Mouse (Mus musculus) myocyte (in vitro differentiated cells): ENCODE measurements around the gene Vangl1. TPM values are rescaled to one million over a fixed set of nuclear protein-coding genes. Genes with fewer than 3 reads are reported as not detected.
"Not testable (repeated sequence)": the region's sequence is repeated elsewhere in the genome, so short reads cannot be mapped to it uniquely, and the experiment has no call there.

ENCODE experiments used
- H3K27me3 ChIP-seq: one replicate; pipeline ENCODE4 v1.6.1; 2011; ENCODE audit not compliant: control insufficient read depth, insufficient read depth, insufficient read length
- H3K36me3 ChIP-seq: one replicate; pipeline ENCODE4 v1.6.1; 2011; ENCODE audit not compliant: control insufficient read depth, insufficient read depth
- H3K4me2 ChIP-seq: one replicate; pipeline ENCODE4 v1.6.1; 2011; ENCODE audit warnings: low read depth, control low read depth
- H3K4me3 ChIP-seq: one replicate; pipeline ENCODE4 v1.5.1; 2011; ENCODE audit warnings: mild to moderate bottlenecking, control low read depth, moderate library complexity
- H3K79me2 ChIP-seq: one replicate; pipeline ENCODE4 v1.6.1; 2011; ENCODE audit not compliant: control insufficient read depth, insufficient read depth
- H3ac ChIP-seq: one replicate; pipeline ENCODE4 v1.6.1; 2011; ENCODE audit not compliant: control insufficient read depth, insufficient read length
- CEBPB ChIP-seq: IDR thresholded peaks from 2 replicates; pipeline ENCODE4 v1.6.1; 2011; ENCODE audit warnings: mild to moderate bottlenecking, moderate library complexity; ENCODE audit not compliant: poor library complexity, insufficient read depth, severe bottlenecking
- E2F4 ChIP-seq: IDR thresholded peaks from one replicate; pipeline ENCODE4 v1.6.1; 2011; ENCODE audit warnings: mild to moderate bottlenecking, control low read depth, moderate library complexity; ENCODE audit not compliant: insufficient read depth
- MAX ChIP-seq: IDR thresholded peaks from one replicate; pipeline ENCODE4 v1.6.1; 2011; ENCODE audit warnings: low read depth, mild to moderate bottlenecking, control low read depth
- MYOD1 ChIP-seq, 3 experiments: IDR thresholded peaks; one replicate each; pipeline ENCODE4 v1.6.1; 2011; ENCODE audit warnings: control low read depth in 2 of 3, low read depth in 2 of 3, mild to moderate bottlenecking in 2 of 3, moderate library complexity in 1 of 3; ENCODE audit not compliant: insufficient read length in 2 of 3, control insufficient read depth in 1 of 3
- MYOG ChIP-seq, 3 experiments: IDR thresholded peaks; one replicate each; pipeline ENCODE4 v1.6.1; 2011; ENCODE audit warnings: control low read depth in 2 of 3, low read depth in 2 of 3, mild to moderate bottlenecking in 2 of 3; ENCODE audit not compliant: insufficient read length in 2 of 3, control insufficient read depth in 1 of 3, insufficient read depth in 1 of 3
- POLR2A ChIP-seq: IDR thresholded peaks from one replicate; pipeline ENCODE4 v1.6.1; 2011; ENCODE audit warnings: low read depth, mild to moderate bottlenecking, control low read depth, moderate library complexity; ENCODE audit not compliant: insufficient read length
- POLR2AphosphoS2 ChIP-seq: IDR thresholded peaks from one replicate; pipeline ENCODE4 v1.6.1; 2011; ENCODE audit warnings: low read depth, control low read depth; ENCODE audit not compliant: insufficient read length
- REST ChIP-seq: IDR thresholded peaks from one replicate; pipeline ENCODE4 v1.6.1; 2011; ENCODE audit warnings: mild to moderate bottlenecking, control low read depth, moderate library complexity; ENCODE audit not compliant: insufficient read depth, insufficient read length
- SRF ChIP-seq: IDR thresholded peaks from one replicate; pipeline ENCODE4 v1.6.1; 2011; ENCODE audit warnings: low read depth; ENCODE audit not compliant: control insufficient read depth, insufficient read length
- TCF12 ChIP-seq: IDR thresholded peaks from one replicate; pipeline ENCODE4 v1.6.1; 2011; ENCODE audit warnings: mild to moderate bottlenecking, control low read depth; ENCODE audit not compliant: poor library complexity, insufficient read depth, severe bottlenecking
- TCF3 ChIP-seq: IDR thresholded peaks from one replicate; pipeline ENCODE4 v1.6.1; 2011; ENCODE audit warnings: low read depth, control low read depth; ENCODE audit not compliant: insufficient read length
- USF1 ChIP-seq: IDR thresholded peaks from one replicate; pipeline ENCODE4 v1.6.1; 2011; ENCODE audit warnings: low read depth, mild to moderate bottlenecking, control low read depth, moderate library complexity
- polyA plus RNA-seq: library from polyadenylated mRNA; unstranded; fragments of >200 nt; fragmentation: generic; extraction: Trizol; gene quantifications from one replicate; pipeline ENCODE4 v1.2.1, GENCODE M21; 2012; ENCODE audit warnings: missing spikeins

Vangl1 gene
- polyA plus RNA-seq, 1 experiment, result 21.2 TPM

DNA sequence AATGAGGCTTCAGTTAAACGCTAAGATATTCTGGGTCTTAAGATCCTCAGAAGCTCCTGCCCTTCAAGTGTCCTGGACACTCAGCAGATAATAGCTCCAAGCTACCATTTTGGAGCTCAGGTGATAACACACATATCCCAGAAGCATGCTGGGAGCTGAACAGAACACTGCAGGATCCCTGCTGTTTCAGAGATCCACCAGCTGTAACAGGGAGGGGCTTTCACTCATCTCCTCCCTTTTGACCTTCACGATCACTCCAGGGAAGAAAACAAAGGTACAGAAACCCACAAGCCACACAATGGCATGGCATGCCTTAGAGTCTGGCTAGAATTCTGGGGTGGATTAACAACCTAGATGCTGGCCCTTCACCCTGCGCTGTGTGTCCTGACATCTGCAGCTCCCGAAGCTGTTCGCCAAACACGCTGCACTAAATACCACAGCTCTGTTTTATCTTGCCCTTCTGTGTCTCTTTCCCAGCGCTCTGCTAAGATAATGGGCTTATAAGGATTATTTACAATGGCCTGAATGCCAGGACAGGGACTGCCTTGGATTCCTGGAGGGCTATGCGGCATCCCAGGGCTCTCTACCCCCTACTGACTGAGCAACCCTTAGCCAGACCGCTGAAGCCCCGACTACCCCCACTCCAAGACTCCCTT lies 36.8 kb downstream of the Vangl1 start:
- no peak overlapping the region for H3K4me3 ChIP-seq
- TF ChIP-seq MYOG (IDR thresholded peaks at IDR 0.05; ENCODE audit: control insufficient read depth in 1 of 3, insufficient read depth in 1 of 3, insufficient read length in 2 of 3, low read depth in 2 of 3) (no peak), SRF (no peak), TCF3 (no peak)
- no peak overlapping the region for H3K4me2 ChIP-seq
- no peak overlapping the region for H3ac ChIP-seq
- peaks cover 4% of the 10 kb centered on the region for H3K79me2 ChIP-seq
- no peaks in the 10 kb centered on the region for H3K27me3 ChIP-seq
- H3K36me3 ChIP-seq, result peaks cover 7% of the 10 kb centered on the region

DNA sequence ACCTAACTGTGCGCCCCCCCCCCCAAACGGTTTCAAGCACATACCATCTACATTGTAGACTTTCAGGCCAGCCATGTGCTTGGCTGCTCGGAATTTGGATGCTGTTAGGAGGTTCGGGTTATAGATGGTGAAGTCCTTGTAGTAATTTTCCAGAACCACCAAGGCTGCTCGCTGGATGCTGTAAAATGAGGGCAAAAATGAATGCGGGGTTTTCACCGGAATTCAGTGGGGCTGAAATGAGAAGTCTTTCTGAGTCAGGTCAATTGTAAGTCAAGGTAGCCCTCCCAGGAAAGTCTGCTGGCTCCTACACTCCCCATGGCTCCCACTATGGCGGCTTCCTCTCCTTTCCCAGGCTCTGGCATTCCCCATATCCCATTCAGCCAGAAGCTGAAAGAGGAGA lies 37.7 kb downstream of the Vangl1 start:
- Histone ChIP-seq H3K79me2 (peaks cover 4% of the 10 kb centered on the region), H3K4me3 (no peak overlapping the region), H3K27me3 (no peaks in the 10 kb centered on the region), H3K4me2 (no peak overlapping the region), H3K36me3 (no peaks in the 10 kb centered on the region), H3ac (no peak overlapping the region)
- TF ChIP-seq MYOG (IDR thresholded peaks at IDR 0.05; ENCODE audit: control insufficient read depth in 1 of 3, insufficient read depth in 1 of 3, insufficient read length in 2 of 3, low read depth in 2 of 3) (no peak), CEBPB (no peak), MYOD1 (IDR thresholded peaks at IDR 0.05; ENCODE audit: control insufficient read depth in 1 of 3, insufficient read length in 2 of 3, low read depth in 2 of 3) (no peak), SRF (no peak), E2F4 (no peak), USF1 (no peak), TCF3 (no peak), POLR2AphosphoS2 (no peak)

DNA sequence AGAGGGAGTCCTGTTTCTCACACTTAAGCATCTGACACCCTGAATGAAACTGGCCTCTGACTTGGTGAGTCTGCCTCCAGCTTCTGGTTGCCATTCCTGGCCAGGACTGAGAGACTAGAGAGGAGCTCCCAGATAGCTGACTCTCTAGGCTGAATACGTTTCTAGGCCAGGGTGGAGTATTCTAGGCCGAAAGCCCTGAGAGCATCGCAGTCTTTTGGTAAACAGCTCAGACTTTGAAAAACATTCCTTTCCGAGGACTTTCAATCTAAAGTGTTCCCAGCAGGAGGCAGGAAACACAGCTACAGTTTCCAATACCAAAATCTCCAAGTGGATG lies 38.2 kb downstream of the Vangl1 start:
- Histone ChIP-seq H3K27me3 (no peaks in the 10 kb centered on the region), H3K4me2 (no peak overlapping the region), H3K79me2 (peaks cover 4% of the 10 kb centered on the region), H3ac (no peak overlapping the region), H3K4me3 (no peak overlapping the region), H3K36me3 (no peaks in the 10 kb centered on the region)
- TF ChIP-seq CEBPB, result no peak
- no peak for TF ChIP-seq SRF
- no peak for TF ChIP-seq REST
- no peak for TF ChIP-seq POLR2A
- TF ChIP-seq TCF12, result no peak
- TF ChIP-seq MAX, result no peak
- TF ChIP-seq MYOD1 (IDR thresholded peaks at IDR 0.05; ENCODE audit: control insufficient read depth in 1 of 3, insufficient read length in 2 of 3, low read depth in 2 of 3), result no peak
- no peak for TF ChIP-seq TCF3
- TF ChIP-seq MYOG (IDR thresholded peaks at IDR 0.05; ENCODE audit: control insufficient read depth in 1 of 3, insufficient read depth in 1 of 3, insufficient read length in 2 of 3, low read depth in 2 of 3), result no peak
- no peak for TF ChIP-seq POLR2AphosphoS2
- TF ChIP-seq USF1, result no peak
- TF ChIP-seq E2F4, result no peak

DNA sequence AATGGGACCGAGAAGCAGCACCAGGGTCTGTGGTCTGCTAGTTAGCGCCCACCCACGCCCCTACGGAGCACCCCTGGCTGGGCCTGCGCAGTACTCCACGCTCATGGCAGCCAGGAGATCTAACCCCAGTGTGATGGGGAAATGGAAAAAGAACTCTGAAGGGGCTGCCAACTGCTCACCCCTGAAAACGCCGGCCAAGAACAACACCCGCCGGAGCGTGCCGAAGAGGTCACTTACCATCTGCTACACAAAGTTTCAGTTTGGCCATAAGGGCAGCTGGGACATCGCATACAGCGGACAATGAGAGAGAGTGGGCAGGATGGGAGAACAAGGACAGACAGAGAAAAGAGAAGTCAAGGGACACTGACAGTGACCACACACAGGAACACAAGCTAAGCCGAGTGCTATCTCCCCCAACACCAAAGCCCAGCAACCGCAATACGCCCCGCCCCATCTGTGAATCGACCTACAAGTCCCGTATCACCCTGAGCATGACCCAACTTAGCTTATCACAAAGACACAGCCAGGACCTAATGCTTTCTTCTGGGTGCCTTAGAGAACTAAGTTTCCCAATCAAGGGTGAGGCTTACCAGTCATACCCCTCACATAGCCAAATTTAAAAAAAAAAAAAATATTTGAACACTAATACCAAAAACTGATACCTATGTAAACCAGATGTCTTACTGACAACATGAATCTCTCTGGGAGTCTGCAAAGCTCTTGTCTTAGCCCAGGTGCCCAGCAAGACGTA lies 38.8 kb downstream of the Vangl1 start:
- no peak overlapping the region for H3K4me2 ChIP-seq

DNA sequence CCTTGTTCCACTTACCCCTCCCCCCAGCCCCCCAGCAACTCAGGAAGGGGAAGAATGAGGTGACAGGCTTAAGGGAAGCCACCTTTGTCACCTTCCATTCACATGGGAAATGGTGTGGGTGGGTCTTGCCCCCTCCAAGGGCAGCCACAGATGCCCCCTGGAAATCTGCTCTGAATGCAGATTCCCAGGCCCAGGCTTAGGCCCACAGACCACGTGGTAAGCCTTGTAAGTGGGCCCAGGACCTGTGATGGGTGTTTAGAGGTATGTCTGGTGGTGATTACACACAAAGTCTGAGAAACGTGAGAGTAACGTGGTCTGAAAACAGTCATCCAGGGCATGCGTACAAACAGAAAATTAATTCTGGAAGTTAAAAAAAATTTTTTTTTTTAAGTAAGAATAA lies 39.6 kb downstream of the Vangl1 start:
- TF ChIP-seq E2F4 (no peak), MAX (no peak), POLR2AphosphoS2 (no peak), POLR2A (no peak), TCF3 (no peak), USF1 (no peak), MYOD1 (IDR thresholded peaks at IDR 0.05; ENCODE audit: control insufficient read depth in 1 of 3, insufficient read length in 2 of 3, low read depth in 2 of 3) (no peak), CEBPB (no peak), REST (no peak), TCF12 (no peak), MYOG (IDR thresholded peaks at IDR 0.05; ENCODE audit: control insufficient read depth in 1 of 3, insufficient read depth in 1 of 3, insufficient read length in 2 of 3, low read depth in 2 of 3) (no peak), SRF (no peak)
- Histone ChIP-seq H3ac (no peak overlapping the region), H3K79me2 (peaks cover 4% of the 10 kb centered on the region), H3K36me3 (peaks cover 9% of the 10 kb centered on the region), H3K4me3 (no peak overlapping the region), H3K27me3 (no peaks in the 10 kb centered on the region), H3K4me2 (no peak overlapping the region)

More for the DNA sequence above, 38.8 kb downstream of the Vangl1 start:
- Histone ChIP-seq H3K27me3 (no peaks in the 10 kb centered on the region), H3K79me2 (peaks cover 4% of the 10 kb centered on the region), H3K36me3 (peaks cover 3% of the 10 kb centered on the region), H3ac (no peak overlapping the region), H3K4me3 (no peak overlapping the region)
- TF ChIP-seq POLR2AphosphoS2 (no peak), CEBPB (no peak), E2F4 (no peak), POLR2A (no peak), MYOG (IDR thresholded peaks at IDR 0.05; ENCODE audit: control insufficient read depth in 1 of 3, insufficient read depth in 1 of 3, insufficient read length in 2 of 3, low read depth in 2 of 3) (no peak), MYOD1 (IDR thresholded peaks at IDR 0.05; ENCODE audit: control insufficient read depth in 1 of 3, insufficient read length in 2 of 3, low read depth in 2 of 3) (no peak)

DNA sequence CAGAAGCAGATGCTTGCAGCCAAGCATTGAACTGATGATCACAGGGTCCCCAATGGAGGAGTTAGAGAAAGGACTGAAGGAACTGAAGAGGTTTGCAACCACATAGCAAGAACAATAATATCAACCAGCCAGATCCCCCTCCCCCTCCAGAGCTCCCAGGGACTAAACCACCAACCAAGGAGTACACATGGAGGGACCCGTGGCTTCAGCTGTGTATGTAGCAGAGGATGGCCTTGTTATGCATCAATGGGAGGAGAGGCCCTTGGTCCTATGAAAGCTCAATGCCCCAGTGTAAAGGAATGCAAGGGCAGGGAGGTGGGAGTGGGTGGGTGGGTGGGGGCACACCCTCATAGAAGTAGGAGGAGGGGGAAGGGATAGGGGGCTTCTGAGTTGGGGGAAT lies 40.6 kb downstream of the Vangl1 start:
- not testable (repeated sequence) for H3ac ChIP-seq, H3K4me3 ChIP-seq, H3K36me3 ChIP-seq, H3K27me3 ChIP-seq, H3K79me2 ChIP-seq, H3K4me2 ChIP-seq
